Mouse (Mus musculus): ENCODE data around the gene Nt5c1b. TPM values are rescaled to one million over a fixed set of nuclear protein-coding genes. Genes with fewer than 3 reads are reported as not detected.

Nt5c1b gene
- polyA plus RNA-seq (2016; fragmentation: Nextera tagmentation; extraction: Ambion mirVana), result not detected in 2 replicates

DNA sequence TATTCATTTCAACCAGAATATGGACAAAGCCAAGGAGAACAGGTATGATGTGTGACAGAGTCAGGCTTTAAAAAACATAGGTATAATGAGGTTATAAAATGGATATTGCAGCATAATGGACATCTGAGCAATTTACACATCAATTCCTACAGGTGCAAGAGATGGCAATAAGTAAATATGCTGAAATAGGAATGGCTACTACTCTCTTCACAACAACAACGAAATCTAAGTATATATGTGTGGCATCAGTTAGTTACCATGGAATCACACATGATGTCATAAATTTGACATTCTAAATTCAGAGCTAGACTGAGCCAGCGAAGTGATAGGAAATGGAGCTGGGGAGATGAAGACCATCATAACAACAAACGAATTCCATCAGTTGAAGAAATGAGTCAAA lies at the start of gene Nt5c1b:
Nt5c1b (plus strand) TSS at position 301 of the 400 bp plus-strand sequence.
- 87% methylated on average over 3 of the region's 3 CpGs for WGBS
- ATAC-seq (ENCODE audit: low FRiP score), result no peak
- Histone ChIP-seq H3K36me3 (no peaks in the 10 kb centered on the region), H3K27ac (no peak within 1 kb of the TSS), H3K27me3 (no peaks in the 10 kb centered on the region), H3K9ac (no peak within 1 kb of the TSS), H3K4me1 (no peaks in the 10 kb centered on the region), H3K4me3 (no peak within 1 kb of the TSS), H3K9me3 (replicated peaks) (no peaks in the 10 kb centered on the region), H3K4me2 (replicated peaks) (no peak within 1 kb of the TSS)

DNA sequence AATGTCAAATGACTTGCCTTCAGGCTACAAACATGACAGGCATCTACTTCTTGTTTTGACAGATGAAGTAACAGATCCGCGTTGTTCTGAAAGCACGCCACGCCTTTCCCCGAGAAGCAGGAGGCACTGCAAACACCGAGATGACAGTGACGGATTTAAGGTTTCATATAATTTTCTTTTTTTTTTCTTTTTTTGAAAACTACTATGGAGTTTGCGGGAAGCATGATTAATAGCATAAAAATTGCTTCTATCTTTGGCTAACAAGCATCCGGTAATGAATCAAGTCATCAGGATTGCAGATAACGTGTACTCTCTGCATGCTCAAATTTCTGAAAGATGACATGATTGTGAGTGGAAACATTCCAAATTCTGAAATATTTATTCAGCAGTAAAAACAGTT lies 42.1 kb upstream of the Nt5c1b start:
- no peak overlapping the region for H3K4me2 ChIP-seq (replicated peaks)
- H3K9ac ChIP-seq, result no peak overlapping the region
- 91% methylated on average over 10 of the region's 10 CpGs for WGBS
- H3K27me3 ChIP-seq, result no peaks in the 10 kb centered on the region
- no peak for ATAC-seq (ENCODE audit: low FRiP score)
- H3K9me3 ChIP-seq (replicated peaks), result no peaks in the 10 kb centered on the region
- H3K4me3 ChIP-seq, result no peak overlapping the region
- H3K4me1 ChIP-seq, result no peaks in the 10 kb centered on the region
- no peak overlapping the region for H3K27ac ChIP-seq
- H3K36me3 ChIP-seq, result no peaks in the 10 kb centered on the region

DNA sequence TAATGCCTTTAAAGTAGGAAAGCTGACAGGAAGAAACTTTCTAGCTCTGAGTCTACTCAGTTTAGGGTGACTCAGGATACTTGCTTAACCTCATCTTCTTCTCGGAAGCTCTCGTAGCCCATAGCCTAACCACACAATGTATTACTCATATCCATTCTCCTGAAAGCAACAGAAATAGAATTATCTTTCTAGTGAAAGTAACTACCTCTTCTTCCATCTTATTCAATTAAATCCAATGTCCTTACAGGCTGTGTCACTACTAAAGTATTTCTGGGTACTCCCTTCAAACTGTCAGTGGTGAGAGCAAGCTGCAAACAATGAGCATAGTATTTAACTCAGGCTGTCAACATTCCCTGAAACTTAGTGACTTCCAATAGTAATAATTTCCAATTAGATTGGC lies 40.3 kb upstream of the Nt5c1b start:
- Histone ChIP-seq H3K36me3 (no peaks in the 10 kb centered on the region), H3K4me1 (no peaks in the 10 kb centered on the region), H3K27ac (no peak overlapping the region), H3K27me3 (no peaks in the 10 kb centered on the region), H3K4me2 (replicated peaks) (no peak overlapping the region), H3K4me3 (no peak overlapping the region), H3K9ac (no peak overlapping the region), H3K9me3 (replicated peaks) (no peaks in the 10 kb centered on the region)
- ATAC-seq (ENCODE audit: low FRiP score), result no peak
- 88% methylated on average over 2 of the region's 2 CpGs for WGBS

DNA sequence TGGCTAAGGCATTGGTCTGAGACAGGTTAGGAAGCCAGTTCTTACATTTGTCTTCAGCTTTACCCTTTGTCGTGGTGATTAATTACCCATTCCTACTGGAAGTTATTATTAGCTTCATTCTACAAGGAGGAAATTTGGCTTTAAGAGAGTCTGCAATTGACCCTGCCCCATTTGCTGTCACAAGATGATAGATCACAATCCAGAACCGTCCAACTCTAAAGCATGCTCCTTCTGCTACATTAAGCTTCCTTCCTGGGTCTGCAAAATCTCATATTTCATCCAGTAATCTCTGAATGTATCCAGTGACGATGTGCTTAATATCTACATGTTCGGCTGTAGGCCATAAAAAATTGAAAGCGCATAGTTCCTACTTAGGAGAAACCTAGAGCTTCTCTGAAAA lies 29.2 kb upstream of the Nt5c1b start:
- no peak overlapping the region for H3K9ac ChIP-seq
- no peaks in the 10 kb centered on the region for H3K27me3 ChIP-seq
- no peak overlapping the region for H3K4me3 ChIP-seq
- no peak overlapping the region for H3K4me2 ChIP-seq (replicated peaks)
- H3K36me3 ChIP-seq, result no peaks in the 10 kb centered on the region
- 79% methylated on average over 5 of the region's 5 CpGs for WGBS
- H3K4me1 ChIP-seq, result no peaks in the 10 kb centered on the region
- no peak overlapping the region for H3K27ac ChIP-seq
- H3K9me3 ChIP-seq (replicated peaks), result no peaks in the 10 kb centered on the region
- no peak for ATAC-seq (ENCODE audit: low FRiP score)

DNA sequence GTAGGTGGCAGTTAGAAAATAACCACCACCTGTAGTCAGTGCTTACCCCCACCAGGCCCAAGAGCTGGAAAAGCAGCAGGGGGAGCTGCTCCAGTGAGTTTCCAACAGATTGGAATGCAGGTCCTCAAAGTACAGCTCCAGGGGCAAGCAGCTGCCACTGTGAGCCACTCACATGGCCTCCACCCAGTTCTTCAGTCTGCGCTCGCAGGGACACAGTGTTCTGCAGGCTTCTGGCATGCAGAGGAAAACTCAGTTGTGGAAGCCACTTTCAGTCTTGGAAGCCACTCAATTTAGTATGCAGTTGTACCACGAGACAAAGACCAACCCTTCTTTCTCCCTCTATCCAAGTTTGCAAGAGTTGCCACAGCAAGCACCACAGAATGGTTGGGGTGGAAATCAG lies 19.1 kb upstream of the Nt5c1b start:
- 50% methylated on average over 3 of the region's 3 CpGs for WGBS
- no peak overlapping the region for H3K27ac ChIP-seq

DNA sequence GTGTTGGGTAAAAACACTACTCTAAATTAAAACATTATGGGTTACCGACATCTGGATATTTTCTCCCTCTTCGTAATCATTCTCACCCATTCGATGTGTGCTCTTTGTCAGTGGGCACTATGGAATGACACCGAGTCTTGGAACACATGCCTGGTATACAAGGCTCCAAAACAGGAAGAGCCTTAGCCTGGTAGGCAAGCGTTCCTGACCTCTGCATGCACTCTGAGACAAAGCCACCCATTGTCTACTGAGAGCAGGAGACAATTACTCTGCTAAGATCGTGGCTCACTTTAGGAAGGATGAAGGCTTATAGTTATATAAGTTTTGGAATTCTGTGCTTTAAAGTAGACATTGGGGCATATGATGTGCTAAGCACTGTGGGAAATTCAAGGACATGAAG lies 12.0 kb upstream of the Nt5c1b start:
- no peaks in the 10 kb centered on the region for H3K9me3 ChIP-seq (replicated peaks)

More for the DNA sequence above, 19.1 kb upstream of the Nt5c1b start:
- no peaks in the 10 kb centered on the region for H3K4me1 ChIP-seq
- ATAC-seq (ENCODE audit: low FRiP score), result no peak
- H3K9me3 ChIP-seq (replicated peaks), result no peaks in the 10 kb centered on the region
- no peaks in the 10 kb centered on the region for H3K36me3 ChIP-seq
- H3K9ac ChIP-seq, result no peak overlapping the region
- H3K4me3 ChIP-seq, result no peak overlapping the region
- no peak overlapping the region for H3K4me2 ChIP-seq (replicated peaks)
- no peaks in the 10 kb centered on the region for H3K27me3 ChIP-seq

DNA sequence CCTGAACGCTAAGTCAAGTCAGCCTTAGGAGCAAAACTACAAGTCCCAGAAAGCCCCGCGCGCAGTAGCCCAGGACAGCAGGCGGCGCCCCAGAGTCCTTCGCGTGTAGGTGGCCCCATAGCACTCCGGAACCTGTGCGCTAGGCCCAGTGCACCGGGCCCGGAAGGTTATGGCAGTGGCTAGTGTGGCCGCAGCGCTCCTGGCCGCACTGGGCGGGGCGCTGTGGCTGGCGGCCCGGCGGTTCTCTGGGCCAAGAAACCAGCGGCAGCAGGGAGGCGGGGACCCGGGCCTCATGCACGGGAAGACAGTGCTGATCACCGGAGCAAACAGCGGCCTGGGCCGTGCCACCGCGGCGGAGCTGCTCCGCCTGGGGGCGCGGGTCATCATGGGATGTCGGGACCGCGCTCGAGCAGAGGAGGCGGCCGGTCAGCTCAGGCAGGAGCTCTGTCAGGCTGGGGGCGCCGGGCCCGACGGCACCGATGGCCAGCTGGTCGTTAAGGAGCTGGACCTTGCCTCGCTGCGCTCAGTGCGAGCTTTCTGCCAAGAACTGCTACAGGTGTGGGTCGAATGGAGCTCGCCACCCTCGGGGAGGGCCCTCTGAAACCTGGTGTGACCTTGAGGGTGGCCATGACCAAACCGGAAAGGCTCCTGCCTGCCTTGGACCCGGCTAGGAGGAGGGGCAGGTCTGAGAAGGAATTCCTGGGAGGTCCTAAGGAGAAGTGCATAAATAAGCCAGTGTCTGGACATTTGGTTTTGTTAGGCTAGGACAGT lies 21.1 kb downstream of the Nt5c1b start, which contains the start of gene Rdh14:
Rdh14 (plus strand) TSS at position 102 of the 771 bp plus-strand sequence.
- H3K4me1 ChIP-seq, result peaks cover 7% of the 10 kb centered on the region
- peaks cover 8% of the 10 kb centered on the region for H3K36me3 ChIP-seq
- no peaks in the 10 kb centered on the region for H3K27me3 ChIP-seq
- H3K4me2 ChIP-seq (replicated peaks), result peak within 1 kb of the TSS; percentile 69
- peak within 1 kb of the TSS; percentile 88 for H3K9ac ChIP-seq
- H3K4me3 ChIP-seq, result peak within 1 kb of the TSS; percentile 65
- ATAC-seq (ENCODE audit: low FRiP score), result peak; percentile 99
- WGBS, result under 1% methylated on average over 52 of the region's 53 CpGs
- peak within 1 kb of the TSS; percentile 89 for H3K27ac ChIP-seq
- no peaks in the 10 kb centered on the region for H3K9me3 ChIP-seq (replicated peaks)

More for the DNA sequence above, 12.0 kb upstream of the Nt5c1b start:
- no peaks in the 10 kb centered on the region for H3K27me3 ChIP-seq
- H3K9ac ChIP-seq, result no peak overlapping the region
- H3K4me2 ChIP-seq (replicated peaks), result no peak overlapping the region
- no peak for ATAC-seq (ENCODE audit: low FRiP score)
- H3K36me3 ChIP-seq, result no peaks in the 10 kb centered on the region
- 50% methylated on average over 6 of the region's 6 CpGs for WGBS
- H3K4me3 ChIP-seq, result no peak overlapping the region
- H3K4me1 ChIP-seq, result no peaks in the 10 kb centered on the region
- no peak overlapping the region for H3K27ac ChIP-seq

DNA sequence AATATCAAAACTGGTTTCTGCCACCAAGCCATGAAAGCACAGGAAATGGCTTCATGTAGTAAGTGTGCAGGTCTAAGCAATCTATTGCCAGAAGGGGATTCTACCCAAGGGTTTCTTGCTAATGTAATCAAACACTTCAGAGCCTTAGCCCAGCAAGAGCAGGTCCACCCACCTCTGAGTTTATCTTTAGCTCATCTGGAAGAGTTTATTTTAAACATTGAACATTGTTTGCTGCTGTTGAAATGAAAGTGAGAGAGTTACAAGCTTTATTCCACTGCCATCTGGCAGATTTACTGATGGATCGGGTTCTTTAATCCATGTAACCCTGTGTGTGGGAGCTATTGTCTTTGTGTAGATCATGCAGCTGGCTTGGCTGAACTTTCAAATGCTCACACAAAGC lies 31.0 kb downstream of the Nt5c1b start:
- WGBS, result 68% methylated on average over 1 of the region's 1 CpGs
- no peak for ATAC-seq (ENCODE audit: low FRiP score)

DNA sequence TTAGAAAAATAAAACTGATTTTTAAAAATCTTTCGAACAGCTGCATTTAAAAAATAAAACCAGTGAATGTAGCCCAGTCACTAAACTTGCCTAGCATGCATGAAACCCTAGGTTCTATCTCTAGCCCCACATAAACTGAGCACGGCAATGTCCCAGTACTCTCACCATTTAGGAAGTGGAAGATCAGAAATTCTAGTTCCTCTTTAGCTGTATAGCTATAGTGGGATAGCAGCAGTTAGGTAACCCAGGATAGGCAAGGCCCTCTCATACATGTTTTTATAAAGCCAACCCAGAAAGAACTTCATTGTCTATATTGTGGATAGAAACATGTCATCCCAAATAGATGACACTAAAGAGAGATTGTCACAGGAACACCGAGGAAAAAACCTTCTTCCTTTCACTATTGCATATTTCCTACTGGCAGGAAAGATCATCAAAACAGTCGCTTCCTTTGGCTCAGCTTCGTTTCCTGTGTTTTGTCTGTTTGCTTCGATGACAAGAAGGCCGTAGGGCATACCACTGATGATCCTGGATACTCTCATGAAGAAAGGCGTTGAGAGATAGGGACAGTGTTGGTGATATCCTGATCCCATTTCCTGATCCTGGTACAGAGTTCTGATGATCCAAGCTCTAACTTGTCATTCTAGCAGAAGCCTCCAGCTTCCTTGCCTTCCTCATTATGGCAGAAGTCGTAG lies 32.8 kb downstream of the Nt5c1b start:
- H3K9me3 ChIP-seq (replicated peaks), result no peaks in the 10 kb centered on the region
- H3K4me3 ChIP-seq, result no peak overlapping the region
- 87% methylated on average over 9 of the region's 9 CpGs for WGBS
- ATAC-seq (ENCODE audit: low FRiP score), result no peak
- H3K4me2 ChIP-seq (replicated peaks), result no peak overlapping the region
- no peaks in the 10 kb centered on the region for H3K4me1 ChIP-seq
- H3K27ac ChIP-seq, result no peak overlapping the region
- no peaks in the 10 kb centered on the region for H3K27me3 ChIP-seq
- no peak overlapping the region for H3K9ac ChIP-seq
- no peaks in the 10 kb centered on the region for H3K36me3 ChIP-seq

More for the DNA sequence above, 31.0 kb downstream of the Nt5c1b start:
- H3K9me3 ChIP-seq (replicated peaks), result no peaks in the 10 kb centered on the region
- H3K4me1 ChIP-seq, result no peaks in the 10 kb centered on the region
- H3K4me3 ChIP-seq, result no peak overlapping the region
- no peaks in the 10 kb centered on the region for H3K27me3 ChIP-seq
- H3K27ac ChIP-seq, result no peak overlapping the region
- H3K36me3 ChIP-seq, result no peaks in the 10 kb centered on the region
- H3K9ac ChIP-seq, result no peak overlapping the region
- H3K4me2 ChIP-seq (replicated peaks), result no peak overlapping the region

DNA sequence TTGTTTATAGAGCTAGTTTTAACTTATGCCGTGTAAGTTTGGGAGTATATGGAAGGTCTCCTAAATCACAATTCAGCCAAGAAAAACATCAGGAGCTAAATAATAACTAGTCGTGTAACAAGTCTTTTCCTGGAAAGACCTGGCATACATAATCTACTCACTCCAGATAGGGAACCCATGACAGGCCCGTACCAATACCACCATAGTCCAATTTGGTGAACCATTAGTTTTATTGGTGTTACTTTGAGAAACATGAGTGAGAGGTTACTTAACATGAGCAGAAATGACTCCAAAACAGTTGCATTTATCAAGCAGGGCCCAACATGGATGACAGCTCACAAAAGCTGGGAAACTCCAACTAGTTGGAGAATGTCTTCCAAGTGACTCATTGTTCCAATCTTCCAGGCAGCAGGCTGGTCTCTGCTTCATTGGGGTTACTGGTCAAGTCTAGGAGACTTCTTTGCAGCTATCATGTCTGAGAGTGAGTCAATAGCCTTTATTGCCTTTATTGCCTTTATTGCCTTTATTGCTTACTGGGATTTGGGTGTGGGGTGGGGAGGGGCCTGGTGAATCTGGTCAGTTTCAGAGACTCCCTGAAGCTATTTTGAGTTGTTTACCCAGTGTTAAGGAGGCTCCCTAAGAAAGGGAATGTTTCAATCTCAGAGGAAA lies 40.9 kb downstream of the Nt5c1b start:
- H3K36me3 ChIP-seq, result no peaks in the 10 kb centered on the region

DNA sequence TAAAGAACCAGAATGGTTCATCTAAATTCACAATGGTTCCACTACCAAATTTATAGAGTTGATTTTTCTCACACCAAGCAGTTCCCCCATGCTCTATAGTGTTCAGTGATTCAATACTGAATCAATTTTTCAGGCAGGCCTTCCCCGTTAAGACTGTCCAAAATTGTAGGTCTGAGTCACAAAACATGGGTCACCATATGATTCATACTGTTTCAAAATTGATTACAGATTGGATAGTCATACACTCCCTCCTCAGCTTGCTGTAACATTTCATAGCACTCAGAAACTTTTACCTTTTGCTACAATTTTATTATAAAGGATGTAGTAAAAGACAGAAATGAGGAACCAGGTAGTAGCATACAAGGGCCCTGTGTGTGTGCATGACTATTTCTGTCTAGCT lies 41.7 kb downstream of the Nt5c1b start:
- H3K36me3 ChIP-seq, result no peaks in the 10 kb centered on the region
- ATAC-seq (ENCODE audit: low FRiP score), result no peak
- no peaks in the 10 kb centered on the region for H3K4me1 ChIP-seq
- no peak overlapping the region for H3K4me3 ChIP-seq
- no peaks in the 10 kb centered on the region for H3K27me3 ChIP-seq
- WGBS, result 82% methylated on average over 1 of the region's 1 CpGs
- H3K27ac ChIP-seq, result no peak overlapping the region
- no peak overlapping the region for H3K4me2 ChIP-seq (replicated peaks)
- no peaks in the 10 kb centered on the region for H3K9me3 ChIP-seq (replicated peaks)
- H3K9ac ChIP-seq, result no peak overlapping the region

More for the DNA sequence above, 40.9 kb downstream of the Nt5c1b start:
- H3K27me3 ChIP-seq, result no peaks in the 10 kb centered on the region
- WGBS, result 93% methylated on average over 3 of the region's 3 CpGs
- H3K4me2 ChIP-seq (replicated peaks), result no peak overlapping the region
- no peak overlapping the region for H3K9ac ChIP-seq
- H3K9me3 ChIP-seq (replicated peaks), result no peaks in the 10 kb centered on the region
- no peak for ATAC-seq (ENCODE audit: low FRiP score)
- H3K27ac ChIP-seq, result no peak overlapping the region
- no peaks in the 10 kb centered on the region for H3K4me1 ChIP-seq
- no peak overlapping the region for H3K4me3 ChIP-seq

DNA sequence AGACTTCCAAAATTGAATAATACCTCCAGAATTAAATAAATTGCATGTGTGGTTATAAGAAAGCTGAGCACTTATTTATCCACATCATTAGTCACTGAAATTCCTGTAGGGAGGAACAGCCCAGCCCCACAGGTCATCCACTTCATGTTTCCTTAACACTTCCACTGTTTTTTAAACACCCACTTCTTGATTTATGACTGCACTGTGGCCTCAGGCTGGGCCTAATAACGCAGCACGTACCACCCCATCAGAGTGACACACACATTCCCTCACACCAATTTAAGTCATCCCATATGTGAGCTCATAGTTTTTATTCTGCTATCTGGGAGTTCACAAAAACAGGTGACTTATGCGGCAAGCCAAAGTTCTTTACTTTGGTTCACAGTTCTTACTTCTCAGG lies 52.6 kb downstream of the Nt5c1b start:
- no peaks in the 10 kb centered on the region for H3K9me3 ChIP-seq (replicated peaks)
- no peaks in the 10 kb centered on the region for H3K27me3 ChIP-seq
- no peaks in the 10 kb centered on the region for H3K36me3 ChIP-seq
- no peak overlapping the region for H3K4me3 ChIP-seq
- 0 out of 2 replicates have a peak, but pooled peaks cover 2% of the 10 kb centered on the region for H3K4me1 ChIP-seq
- ATAC-seq (ENCODE audit: low FRiP score), result no peak
- H3K4me2 ChIP-seq (replicated peaks), result no peak overlapping the region
- no peak overlapping the region for H3K9ac ChIP-seq
- H3K27ac ChIP-seq, result no peak overlapping the region
- 76% methylated on average over 3 of the region's 3 CpGs for WGBS
